Comparison of ENCODE assay signal across 21 mouse cellular contexts in the genomic region with DNA sequence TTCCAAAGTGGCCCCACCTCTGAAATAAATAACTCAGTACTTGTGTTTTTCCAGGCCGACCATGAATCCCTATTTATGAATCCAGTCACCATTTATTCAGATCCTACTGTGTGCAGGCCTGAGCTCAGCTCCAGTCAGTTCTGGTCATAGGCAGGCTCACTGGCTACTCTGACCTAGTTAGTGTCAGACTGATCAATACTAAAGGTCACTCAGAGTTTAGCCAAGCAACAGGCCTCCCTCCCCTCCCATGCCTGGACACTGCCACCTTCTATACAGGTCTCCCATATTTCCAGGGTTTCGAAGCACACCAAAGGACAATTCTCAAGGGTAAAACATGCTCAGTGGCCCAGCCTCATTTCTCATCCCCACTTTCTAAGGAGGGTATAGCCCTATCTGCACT.
"Had no signal": no experiment of that assay in that cellular context is flagged by ENCODE, and none has a peak within 500 bp of the region (broad histone marks: within the 10 kb centered on the region; RNA-seq: fewer than 3 reads in every experiment).

No protein-coding gene starts in this region.

- H3K4me3 ChIP-seq: midbrain, embryonic 10.5 days; midbrain, embryonic 12.5 days; myocyte; neural tube, embryonic 13.5 days; neural tube, embryonic 15.5 days; stomach, embryonic 15.5 days had no signal

- ATAC-seq: midbrain, embryonic 16.5 days had no signal

- H3K36me3 ChIP-seq: midbrain, embryonic 10.5 days; midbrain, embryonic 12.5 days; stomach, embryonic 15.5 days had no signal

- H3K9me3 ChIP-seq: midbrain, embryonic 10.5 days; midbrain, embryonic 12.5 days; neural tube, embryonic 13.5 days; neural tube, embryonic 15.5 days; stomach, embryonic 15.5 days had no signal

- H3K9ac ChIP-seq: lung, embryonic 14.5 days; midbrain, embryonic 12.5 days; neural tube, embryonic 13.5 days; neural tube, embryonic 15.5 days; stomach, embryonic 15.5 days had no signal

- H3K27ac ChIP-seq: midbrain, embryonic 10.5 days; midbrain, embryonic 12.5 days; neural tube, embryonic 13.5 days; neural tube, embryonic 15.5 days; stomach, embryonic 15.5 days; stomach, postnatal 0 days had no signal

- H3K4me2 ChIP-seq: lung, embryonic 14.5 days; midbrain, embryonic 12.5 days; neural tube, embryonic 13.5 days; neural tube, embryonic 15.5 days; stomach, embryonic 15.5 days had no signal

- H3K27me3 ChIP-seq: midbrain, embryonic 12.5 days; neural tube, embryonic 13.5 days; neural tube, embryonic 15.5 days; stomach, embryonic 15.5 days had no signal

- DNase-seq: lung, adult 18-20 months; lung, embryonic 14.5 days; lung, postnatal 10 days; lung, postnatal 4 days; midbrain, embryonic 14.5 days; retina, postnatal 1 day; right cerebral cortex, adult 18-20 months; right cerebral cortex, postnatal 25 days; right cerebral cortex, postnatal 4 days; spleen, adult 18-20 months; thymus, adult 2 months; thymus, postnatal 25 days; thymus, postnatal 4 days had no signal
